Comparison of ENCODE assay signal across 9 mouse cellular contexts in the genomic region with DNA sequence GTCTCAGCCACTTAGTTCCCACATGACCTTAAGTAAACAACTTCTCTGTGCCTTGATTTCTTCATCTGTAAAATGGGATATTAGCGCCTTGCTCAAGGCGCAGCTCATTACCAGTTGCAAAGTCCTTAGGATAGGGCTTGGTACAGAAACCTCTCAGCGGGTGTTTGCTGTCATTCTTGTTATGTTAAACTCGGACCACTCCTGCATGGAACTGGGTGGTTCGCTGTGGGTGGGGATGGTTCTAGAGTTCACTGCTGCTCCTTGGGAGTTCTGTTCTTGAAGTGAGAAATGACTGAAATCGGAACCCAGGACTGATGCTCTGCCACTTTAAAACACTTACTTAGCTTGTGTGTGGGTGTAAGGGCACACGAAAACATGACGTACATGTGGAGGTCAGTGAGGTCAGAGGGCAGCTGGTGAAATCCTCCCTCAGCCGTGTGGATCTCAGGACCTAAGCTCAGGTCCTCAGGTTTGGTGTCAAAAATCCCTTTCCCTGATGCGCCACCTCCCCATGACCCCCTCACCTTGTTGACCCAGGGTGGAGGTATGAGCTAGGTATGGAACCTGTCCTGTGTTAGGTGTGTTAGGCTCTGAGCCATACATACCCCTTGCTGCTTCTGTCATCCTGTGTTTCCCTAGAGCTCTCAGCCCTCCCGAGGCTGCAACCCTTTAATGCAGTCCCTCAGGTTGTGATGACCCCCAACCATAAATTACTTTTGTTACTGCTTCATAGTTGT. TPM values are rescaled to one million over a fixed set of nuclear protein-coding genes. Genes with fewer than 3 reads are reported as not detected.
A peak's percentile ranks its signal among the peaks of the same experiment; 100 is the strongest.
DNase-seq lines count a peak whose midpoint lies in the region; ATAC-seq and TF ChIP-seq lines count a peak whose summit lies in the region.
"Had no signal": no experiment of that assay in that cellular context is flagged by ENCODE, and none has a peak within 500 bp of the region (broad histone marks: within the 10 kb centered on the region; RNA-seq: fewer than 3 reads in every experiment).

No protein-coding gene starts in this region.

- H3K27me3 ChIP-seq in heart, embryonic 13.5 days (replicated peaks), result no peaks in the 10 kb centered on the region
- no peaks in the 10 kb centered on the region for H3K27me3 ChIP-seq in hindbrain, embryonic 16.5 days (replicated peaks; ENCODE audit: control insufficient read depth, insufficient read depth, low read length)
- H3K27me3 ChIP-seq in midbrain, embryonic 14.5 days (ENCODE audit: control insufficient read depth, insufficient read depth, low read length), result no peaks in the 10 kb centered on the region

- WGBS in heart, embryonic 13.5 days, result 77% methylated on average over 11 of the region's 11 CpGs
- WGBS in bone marrow, adult 2 months, result 76% methylated on average over 11 of the region's 11 CpGs
- 76% methylated on average over 11 of the region's 11 CpGs for WGBS in hindbrain, embryonic 16.5 days
- 81% methylated on average over 11 of the region's 11 CpGs for WGBS in midbrain, embryonic 14.5 days

- ATAC-seq in heart, embryonic 13.5 days (ENCODE audit: extremely low read depth, insufficient number of reproducible peaks, low FRiP score, low TSS enrichment), result no peak
- no peak for ATAC-seq in hindbrain, embryonic 16.5 days
- ATAC-seq in midbrain, embryonic 14.5 days (ENCODE audit: low FRiP score, low TSS enrichment), result no peak
- no peak for ATAC-seq in cerebellum, adult (ENCODE audit: insufficient number of reproducible peaks, low FRiP score, low TSS enrichment)

- no peak overlapping the region for H3K9ac ChIP-seq in heart, embryonic 13.5 days
- 0 out of 2 replicates have a peak overlapping the region, but pooled peaks have one; percentile 13 for H3K9ac ChIP-seq in hindbrain, embryonic 16.5 days (ENCODE audit: low read depth, low read length)
- H3K9ac ChIP-seq in midbrain, embryonic 14.5 days (replicated peaks; ENCODE audit: low read length), result no peak overlapping the region

- peak overlapping the region; percentile 82; the same call in 1 of the 2 replicates for H3K4me3 ChIP-seq in heart, embryonic 13.5 days
- peak overlapping the region; percentile 98 for H3K4me3 ChIP-seq in bone marrow, adult 2 months (replicated peaks; ENCODE audit: control insufficient read depth, low read depth, low read length)
- peak overlapping the region; percentile 77 for H3K4me3 ChIP-seq in hindbrain, embryonic 16.5 days (ENCODE audit: low read length)
- 0 out of 2 replicates have a peak overlapping the region, but pooled peaks have one; percentile 75 for H3K4me3 ChIP-seq in midbrain, embryonic 14.5 days (replicated peaks; ENCODE audit: low read depth, low read length)

- H3K9me3 ChIP-seq in heart, embryonic 13.5 days, result no peaks in the 10 kb centered on the region
- H3K9me3 ChIP-seq in hindbrain, embryonic 16.5 days (ENCODE audit: control insufficient read depth, low read length), result no peaks in the 10 kb centered on the region
- no peaks in the 10 kb centered on the region for H3K9me3 ChIP-seq in midbrain, embryonic 14.5 days (ENCODE audit: control insufficient read depth, low read length)

- no peak for TF ChIP-seq POLR2A in bone marrow, adult 2 months (IDR thresholded peaks at IDR 0.05; ENCODE audit: borderline replicate concordance, control insufficient read depth, low read depth, low read length)

- H3K4me2 ChIP-seq in heart, embryonic 13.5 days, result peak overlapping the region; percentile 95
- H3K4me2 ChIP-seq in hindbrain, embryonic 16.5 days (ENCODE audit: low read length), result peak overlapping the region; percentile 80
- peak overlapping the region; percentile 60 for H3K4me2 ChIP-seq in midbrain, embryonic 14.5 days (ENCODE audit: low read length)

- H3K36me3 ChIP-seq in heart, embryonic 13.5 days, result no peaks in the 10 kb centered on the region
- no peaks in the 10 kb centered on the region for H3K36me3 ChIP-seq in hindbrain, embryonic 16.5 days (ENCODE audit: control insufficient read depth, insufficient read depth, low read length)
- H3K36me3 ChIP-seq in midbrain, embryonic 14.5 days (ENCODE audit: control insufficient read depth, insufficient read depth, low read length), result no peaks in the 10 kb centered on the region

- intact Hi-C loops in heart, postnatal 25 days (cut with DNase I), result loop anchor here (5.0 kb wide), 1 partner anchor 58 kb away; no protein-coding TSS in a partner anchor

- H3K4me1 ChIP-seq in heart, embryonic 13.5 days, result peaks cover 49% of the 10 kb centered on the region
- peaks cover 33% of the 10 kb centered on the region for H3K4me1 ChIP-seq in bone marrow, adult 2 months (ENCODE audit: control insufficient read depth, insufficient read depth, low read length)
- H3K4me1 ChIP-seq in hindbrain, embryonic 16.5 days (ENCODE audit: control insufficient read depth, insufficient read depth, low read depth, low read length), result peaks cover 62% of the 10 kb centered on the region
- H3K4me1 ChIP-seq in midbrain, embryonic 14.5 days (ENCODE audit: control insufficient read depth, insufficient read depth, low read length), result peaks cover 59% of the 10 kb centered on the region

- H3K27ac ChIP-seq in heart, embryonic 13.5 days (replicated peaks), result no peak overlapping the region
- peak overlapping the region; percentile 0; the same call in 1 of the 2 replicates for H3K27ac ChIP-seq in bone marrow, adult 2 months (ENCODE audit: control insufficient read depth, insufficient read depth, low read depth, low read length, poor library complexity)
- no peak overlapping the region for H3K27ac ChIP-seq in hindbrain, embryonic 16.5 days (ENCODE audit: low read depth, low read length)
- no peak overlapping the region for H3K27ac ChIP-seq in midbrain, embryonic 14.5 days (replicated peaks; ENCODE audit: low read depth, low read length)

- no peak for TF ChIP-seq CTCF in bone marrow, adult 2 months (IDR thresholded peaks at IDR 0.05; ENCODE audit: control insufficient read depth, insufficient read depth, low read length)

- no peak for DNase-seq in heart, postnatal 25 days (ENCODE audit: low spot score)
- no peak for DNase-seq in midbrain, embryonic 14.5 days
- DNase-seq in spleen, adult 18-20 months, result no peak
- DNase-seq in adipocyte (ENCODE audit: low spot score), result no peak

RNA-seq across cellular contexts. Expression of a gene that starts 13.4 kb away (rescaled TPM):
- 9.9 and 11.3 TPM in 2 replicates for polyA plus RNA-seq in heart, embryonic 13.5 days (2015; fragmentation: Nextera tagmentation; extraction: Ambion mirVana)
- total RNA-seq in heart, postnatal 25 days (2021), result 10 to 100 TPM; 11.0 to 12.7 TPM
- 33.7 and 51.6 TPM in 2 replicates for polyA plus RNA-seq in bone marrow, adult 2 months (2011; ENCODE audit: insufficient read depth, insufficient read length, low replicate concordance, missing spikeins)
- 21.1 and 24.3 TPM in 2 replicates for polyA plus RNA-seq in hindbrain, embryonic 16.5 days (2015; fragmentation: Nextera tagmentation; extraction: Ambion mirVana)
- polyA plus RNA-seq in midbrain, embryonic 14.5 days (2014; fragmentation: Nextera tagmentation; extraction: Ambion mirVana), result 19.8 and 21.9 TPM in 2 replicates

RNA-seq across cellular contexts. Expression of a gene that starts 32.6 kb away (rescaled TPM):
- 54.2 and 57.9 TPM in 2 replicates for polyA plus RNA-seq in heart, embryonic 13.5 days (2015; fragmentation: Nextera tagmentation; extraction: Ambion mirVana)
- total RNA-seq in heart, postnatal 25 days (2021), result 10 to 100 TPM; 14.1 to 18.0 TPM
- polyA plus RNA-seq in bone marrow, adult 2 months (2011; ENCODE audit: insufficient read depth, insufficient read length, low replicate concordance, missing spikeins), result 81.7 and 82.5 TPM in 2 replicates
- 42.4 and 42.6 TPM in 2 replicates for polyA plus RNA-seq in hindbrain, embryonic 16.5 days (2015; fragmentation: Nextera tagmentation; extraction: Ambion mirVana)
- 24.2 and 26.7 TPM in 2 replicates for polyA plus RNA-seq in midbrain, embryonic 14.5 days (2014; fragmentation: Nextera tagmentation; extraction: Ambion mirVana)

RNA-seq across cellular contexts. Expression of a gene that starts 32.6 kb away (rescaled TPM):
- polyA plus RNA-seq in heart, embryonic 13.5 days (2015; fragmentation: Nextera tagmentation; extraction: Ambion mirVana), result 3.3 and 3.7 TPM in 2 replicates
- total RNA-seq in heart, postnatal 25 days (2021), result 1 to 10 TPM; 1.4 to 1.8 TPM
- 1.1 and 1.8 TPM in 2 replicates for polyA plus RNA-seq in bone marrow, adult 2 months (2011; ENCODE audit: insufficient read depth, insufficient read length, low replicate concordance, missing spikeins)
- polyA plus RNA-seq in hindbrain, embryonic 16.5 days (2015; fragmentation: Nextera tagmentation; extraction: Ambion mirVana), result 4.5 and 4.9 TPM in 2 replicates
- polyA plus RNA-seq in midbrain, embryonic 14.5 days (2014; fragmentation: Nextera tagmentation; extraction: Ambion mirVana), result 4.0 TPM in 2 replicates

RNA-seq across cellular contexts. Expression of a gene that starts 46.2 kb away (rescaled TPM):
- 0.62 and 0.82 TPM in 2 replicates for polyA plus RNA-seq in heart, embryonic 13.5 days (2015; fragmentation: Nextera tagmentation; extraction: Ambion mirVana)
- total RNA-seq in heart, postnatal 25 days (2021), result under 1 TPM; 0.28 to 0.52 TPM
- not detected in 2 replicates for polyA plus RNA-seq in bone marrow, adult 2 months (2011; ENCODE audit: insufficient read depth, insufficient read length, low replicate concordance, missing spikeins)
- polyA plus RNA-seq in hindbrain, embryonic 16.5 days (2015; fragmentation: Nextera tagmentation; extraction: Ambion mirVana), result 3.3 TPM in 2 replicates
- 1.2 and 2.2 TPM in 2 replicates for polyA plus RNA-seq in midbrain, embryonic 14.5 days (2014; fragmentation: Nextera tagmentation; extraction: Ambion mirVana)
- total RNA-seq: common myeloid progenitor, adult 5-6 weeks had no signal
